Mouse (Mus musculus): Measurements from ENCODE around the gene Tmem86a.

GRCm38 (mm10) chr7:47098044-47098443 lies 47.6 kb downstream of the Tmem86a start:
- TF ChIP-seq EP300 (IDR thresholded peaks at IDR 0.05; ENCODE audit: insufficient read depth, low read depth, low read length) (no peak), CTCF (IDR thresholded peaks at IDR 0.05) (no peak)

Measured in heart, adult 2 months (tissue).